Mouse (Mus musculus) CH12.LX (cell line): ENCODE measurements around the gene Pdgfc.

Experiments
- BHLHE40 ChIP-seq: IDR thresholded peaks from 2 replicates; pipeline ENCODE4 v1.6.1; 2011; ENCODE audit warnings: mild to moderate bottlenecking, low read depth, low read length, improper control_type of control experiment
- CTCF ChIP-seq, 2 experiments: IDR thresholded peaks in 1 of 2; conservative IDR thresholded peaks in 1 of 2; 2 replicates each; pipeline ENCODE4 v1.5.1; 2011 to 2012; ENCODE audit warnings: low read depth in 2 of 2, low read length in 2 of 2, improper control_type of control experiment in 1 of 2, inconsistent platforms in 1 of 2, mild to moderate bottlenecking in 1 of 2, moderate library complexity in 1 of 2
- E2F4 ChIP-seq: IDR thresholded peaks from 2 replicates; pipeline ENCODE4 v1.6.1; 2011; ENCODE audit warnings: low read depth, low read length, improper control_type of control experiment; ENCODE audit not compliant: insufficient replicate concordance
- GABPA ChIP-seq: IDR thresholded peaks from 2 replicates; pipeline ENCODE4 v1.6.1; 2012; ENCODE audit warnings: low read depth, low read length, improper control_type of control experiment, inconsistent platforms; ENCODE audit not compliant: insufficient replicate concordance
- MAX ChIP-seq: IDR thresholded peaks from 2 replicates; pipeline ENCODE4 v1.6.1; 2011; ENCODE audit warnings: low read length, improper control_type of control experiment
- MAZ ChIP-seq: IDR thresholded peaks from 2 replicates; pipeline ENCODE4 v1.6.1; 2012; ENCODE audit warnings: low read depth, mild to moderate bottlenecking, inconsistent platforms, low read length, improper control_type of control experiment, moderate library complexity
- NRF1 ChIP-seq: IDR thresholded peaks from 2 replicates; pipeline ENCODE4 v1.6.1; 2014; ENCODE audit warnings: low read depth, mild to moderate bottlenecking, inconsistent platforms, low read length, improper control_type of control experiment, moderate library complexity
- PAX5 ChIP-seq: IDR thresholded peaks from 2 replicates; pipeline ENCODE4 v1.6.1; 2012; ENCODE audit warnings: low read length, inconsistent platforms, mixed read lengths
- TCF12 ChIP-seq: IDR thresholded peaks from 2 replicates; pipeline ENCODE4 v1.6.1; 2014; ENCODE audit warnings: low read depth, mild to moderate bottlenecking, inconsistent platforms, low read length, improper control_type of control experiment
- UBTF ChIP-seq: IDR thresholded peaks from 2 replicates; pipeline ENCODE4 v1.6.1; 2012; ENCODE audit warnings: low read depth, mild to moderate bottlenecking, inconsistent platforms, low read length, improper control_type of control experiment, moderate library complexity
- ZNF384 ChIP-seq: IDR thresholded peaks from 2 replicates; pipeline ENCODE4 v1.6.1; 2012; ENCODE audit warnings: low read depth, low read length, improper control_type of control experiment, inconsistent platforms

DNA sequence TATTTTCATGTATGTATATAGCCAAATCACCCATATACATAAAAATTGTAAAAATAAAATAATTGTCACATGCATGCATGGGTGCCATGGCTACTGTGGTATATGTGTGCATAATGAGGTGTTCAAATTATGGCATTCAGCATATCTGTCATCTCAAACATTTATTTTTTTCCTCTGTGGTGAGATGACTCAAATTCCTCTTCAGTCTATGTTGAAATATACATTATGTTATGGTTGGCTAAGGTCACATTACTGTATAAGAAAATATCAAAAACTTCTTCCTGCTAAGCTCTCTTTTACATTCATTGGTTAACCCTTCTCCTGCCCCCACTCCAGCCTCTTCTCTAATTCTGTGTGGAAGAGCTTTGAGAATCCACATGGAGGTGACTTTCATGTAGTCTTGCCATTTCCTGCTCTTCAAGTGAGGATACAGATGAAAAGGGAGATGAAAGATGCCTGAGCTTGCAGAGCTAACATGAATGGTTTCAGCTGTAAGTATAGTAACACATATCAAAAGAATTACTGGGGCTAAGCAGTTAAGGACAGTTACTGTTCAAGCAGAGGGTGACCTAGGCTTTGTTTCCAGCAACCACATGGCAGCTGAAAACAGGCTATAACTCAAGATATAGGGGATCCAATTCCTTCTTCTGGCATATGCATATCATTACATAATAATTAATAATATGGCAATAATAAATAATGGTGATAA is 124.4 kb downstream of the Pdgfc start:
- TF ChIP-seq TCF12 (no peak), NRF1 (no peak), CTCF (conservative IDR thresholded peaks at IDR 0.05 in 1 of 2, IDR thresholded peaks at IDR 0.05 in 1 of 2; ENCODE audit: low read depth in 2 of 2, low read length in 2 of 2) (no peak), MAZ (no peak), MAX (no peak), PAX5 (no peak), UBTF (no peak), GABPA (no peak), E2F4 (no peak), BHLHE40 (no peak), ZNF384 (no peak)
